Mouse (Mus musculus): ENCODE data around the gene Ift122. TPM values are rescaled to one million over a fixed set of nuclear protein-coding genes. Genes with fewer than 3 reads are reported as not detected.
A peak's percentile ranks its signal among the peaks of the same experiment; 100 is the strongest.

Gene Ift122
- polyA plus RNA-seq, 1 experiment: 4.6 TPM

DNA sequence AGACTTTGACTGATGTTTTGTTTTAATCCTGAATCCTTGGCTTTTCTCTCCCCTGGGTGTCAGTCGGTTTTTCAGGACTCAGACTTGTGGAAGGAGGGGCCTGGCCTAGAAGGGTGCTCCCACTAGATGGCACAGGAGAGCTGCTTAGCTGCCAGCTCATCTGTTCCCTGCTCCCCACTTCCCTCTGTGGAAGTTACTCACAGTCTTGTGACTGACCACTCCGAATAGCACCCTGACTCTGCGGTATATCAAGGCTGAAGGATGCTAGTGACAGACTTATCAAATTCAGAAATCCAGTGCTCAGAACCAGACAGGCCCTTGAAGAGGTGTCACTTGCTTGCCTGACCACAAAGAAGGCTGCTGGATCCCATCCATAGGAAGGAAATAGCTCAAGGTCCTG lies 47.8 kb downstream of the Ift122 start:
- Histone ChIP-seq H3K27me3 (ENCODE audit: control insufficient read depth, insufficient read depth, low read length) (no peaks in the 10 kb centered on the region), H3K4me1 (ENCODE audit: control insufficient read depth, insufficient read depth, insufficient read length) (peaks cover 2% of the 10 kb centered on the region; the same call in 1 of the 2 replicates), H3K36me3 (ENCODE audit: control insufficient read depth, insufficient read depth, low read length) (no peaks in the 10 kb centered on the region), H3K4me3 (ENCODE audit: extremely low read depth, insufficient read depth, insufficient read length) (no peak overlapping the region), H3K27ac (ENCODE audit: insufficient read depth, low read length) (no peak overlapping the region)
- TF ChIP-seq CTCF (IDR thresholded peaks at IDR 0.05; ENCODE audit: extremely low read depth, insufficient read depth, insufficient read length, insufficient replicate concordance) (peak; percentile 79; the same call in 1 of the 2 replicates), POLR2A (IDR thresholded peaks at IDR 0.05; ENCODE audit: low read depth, low read length) (no peak)
- peak in 1 of 2 experiments; percentile 55 for DNase-seq (ENCODE audit: low read depth in 1 of 2, low spot score in 2 of 2)
- WGBS: 12% methylated on average over 3 of the region's 3 CpGs

DNA sequence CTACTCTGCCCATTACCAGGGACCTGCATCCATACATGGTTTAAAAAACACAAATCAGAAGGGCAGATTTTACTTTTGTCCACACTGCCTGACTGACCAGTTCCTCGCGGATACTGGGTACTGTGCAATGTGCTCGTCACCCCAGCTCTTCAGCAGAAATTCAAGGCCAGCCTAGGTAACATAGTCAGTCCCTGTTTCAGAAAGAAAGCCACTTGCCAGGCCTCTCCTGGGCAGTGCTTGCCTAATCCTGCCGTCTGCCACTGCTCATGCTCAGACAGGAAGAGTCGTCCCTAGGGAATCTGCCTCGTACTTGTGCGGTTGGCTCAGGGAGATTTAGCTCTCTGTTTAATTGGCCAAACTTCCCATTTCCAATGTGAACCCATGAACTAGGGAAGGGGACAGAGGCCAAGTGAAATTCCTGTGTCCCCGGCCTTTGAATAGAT lies 48.2 kb downstream of the Ift122 start:
- Histone ChIP-seq H3K27me3 (ENCODE audit: control insufficient read depth, insufficient read depth, low read length) (no peaks in the 10 kb centered on the region), H3K4me3 (ENCODE audit: extremely low read depth, insufficient read depth, insufficient read length) (no peak overlapping the region), H3K4me1 (ENCODE audit: control insufficient read depth, insufficient read depth, insufficient read length) (peaks cover 4% of the 10 kb centered on the region; the same call in 1 of the 2 replicates), H3K36me3 (ENCODE audit: control insufficient read depth, insufficient read depth, low read length) (no peaks in the 10 kb centered on the region), H3K27ac (ENCODE audit: insufficient read depth, low read length) (0 out of 2 replicates have a peak overlapping the region, but pooled peaks have one; percentile 16)
- 68% methylated on average over 8 of the region's 8 CpGs for WGBS
- TF ChIP-seq POLR2A (IDR thresholded peaks at IDR 0.05; ENCODE audit: low read depth, low read length) (no peak), CTCF (IDR thresholded peaks at IDR 0.05; ENCODE audit: extremely low read depth, insufficient read depth, insufficient read length, insufficient replicate concordance) (no peak)
- no peak for DNase-seq (ENCODE audit: low read depth in 1 of 2, low spot score in 2 of 2)

DNA sequence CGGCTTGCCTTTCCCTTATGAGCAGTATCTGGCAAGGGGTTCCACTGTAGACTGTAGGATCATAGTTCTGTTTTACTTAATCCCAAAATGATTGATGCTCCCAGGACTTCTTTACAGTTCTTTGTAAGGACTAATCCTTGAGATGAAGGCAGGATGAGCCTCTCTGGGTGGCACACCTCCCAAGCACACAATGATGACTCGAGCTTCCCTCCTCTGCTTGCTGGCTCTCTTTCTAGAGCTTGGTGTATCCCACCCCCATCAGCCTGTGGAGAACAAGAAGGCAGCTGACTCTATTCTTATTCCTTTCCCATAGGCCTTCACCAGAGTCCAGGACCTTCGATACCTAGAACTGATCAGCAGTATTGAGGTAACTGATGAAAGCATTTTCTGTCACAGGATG lies 49.3 kb downstream of the Ift122 start:
- WGBS: 93% methylated on average over 3 of the region's 3 CpGs
- no peak overlapping the region for H3K4me3 ChIP-seq (ENCODE audit: extremely low read depth, insufficient read depth, insufficient read length)
- H3K4me1 ChIP-seq (ENCODE audit: control insufficient read depth, insufficient read depth, insufficient read length): peaks cover 12% of the 10 kb centered on the region; the same call in 1 of the 2 replicates
- no peaks in the 10 kb centered on the region for H3K36me3 ChIP-seq (ENCODE audit: control insufficient read depth, insufficient read depth, low read length)
- DNase-seq (ENCODE audit: low read depth in 1 of 2, low spot score in 2 of 2): no peak
- TF ChIP-seq POLR2A (IDR thresholded peaks at IDR 0.05; ENCODE audit: low read depth, low read length) (no peak), CTCF (IDR thresholded peaks at IDR 0.05; ENCODE audit: extremely low read depth, insufficient read depth, insufficient read length, insufficient replicate concordance) (no peak)
- no peak overlapping the region for H3K27ac ChIP-seq (ENCODE audit: insufficient read depth, low read length)
- no peaks in the 10 kb centered on the region for H3K27me3 ChIP-seq (ENCODE audit: control insufficient read depth, insufficient read depth, low read length)

DNA sequence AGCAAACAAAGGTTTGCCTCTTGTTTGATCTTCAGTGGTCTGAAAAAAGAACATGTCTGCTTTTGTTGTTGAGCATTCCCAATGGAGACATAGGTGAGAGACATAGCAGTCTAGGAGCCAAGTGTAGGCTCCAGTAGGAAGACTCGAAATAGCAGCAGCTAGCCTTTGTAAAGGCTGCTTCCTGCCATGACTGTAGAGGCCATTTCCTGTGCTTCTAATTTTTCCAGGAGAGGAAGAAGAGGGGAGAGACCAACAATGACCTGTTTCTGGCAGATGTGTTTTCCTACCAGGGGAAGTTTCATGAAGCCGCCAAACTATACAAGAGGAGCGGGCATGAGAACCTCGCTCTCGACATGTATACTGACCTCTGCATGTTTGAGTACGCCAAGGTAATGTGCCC lies 52.3 kb downstream of the Ift122 start:
- Histone ChIP-seq H3K36me3 (ENCODE audit: control insufficient read depth, insufficient read depth, low read length) (no peaks in the 10 kb centered on the region), H3K4me1 (ENCODE audit: control insufficient read depth, insufficient read depth, insufficient read length) (peaks cover 22% of the 10 kb centered on the region; the same call in 1 of the 2 replicates), H3K27ac (ENCODE audit: insufficient read depth, low read length) (no peak overlapping the region), H3K4me3 (ENCODE audit: extremely low read depth, insufficient read depth, insufficient read length) (no peak overlapping the region), H3K27me3 (ENCODE audit: control insufficient read depth, insufficient read depth, low read length) (no peaks in the 10 kb centered on the region)
- WGBS: 88% methylated on average over 6 of the region's 6 CpGs
- TF ChIP-seq POLR2A (IDR thresholded peaks at IDR 0.05; ENCODE audit: low read depth, low read length): no peak
- no peak for TF ChIP-seq CTCF (IDR thresholded peaks at IDR 0.05; ENCODE audit: extremely low read depth, insufficient read depth, insufficient read length, insufficient replicate concordance)
- no peak for DNase-seq (ENCODE audit: low read depth in 1 of 2, low spot score in 2 of 2)

DNA sequence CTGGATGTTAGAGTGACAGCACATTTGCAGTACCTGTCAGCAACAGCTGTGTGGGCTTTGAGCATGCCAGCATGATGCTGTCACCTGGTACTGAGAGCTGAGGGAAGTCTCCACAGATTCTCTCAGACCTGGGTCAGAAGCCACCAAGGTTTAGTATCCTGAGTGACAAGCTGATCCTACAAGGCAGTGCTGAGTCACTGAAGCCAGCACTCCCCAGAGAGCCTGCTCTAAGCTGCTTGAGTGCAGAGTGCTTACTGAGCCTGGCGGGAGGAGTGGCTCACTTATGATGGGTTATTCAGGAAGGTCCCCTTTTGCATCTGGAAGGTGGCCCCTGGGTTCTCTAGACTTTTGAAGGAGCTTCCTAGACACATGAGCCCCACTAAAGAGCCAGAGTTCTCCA lies 53.2 kb downstream of the Ift122 start:
- H3K27ac ChIP-seq (ENCODE audit: insufficient read depth, low read length): no peak overlapping the region
- DNase-seq (ENCODE audit: low read depth in 1 of 2, low spot score in 2 of 2): no peak
- H3K27me3 ChIP-seq (ENCODE audit: control insufficient read depth, insufficient read depth, low read length): no peaks in the 10 kb centered on the region
- H3K4me3 ChIP-seq (ENCODE audit: extremely low read depth, insufficient read depth, insufficient read length): no peak overlapping the region
- H3K36me3 ChIP-seq (ENCODE audit: control insufficient read depth, insufficient read depth, low read length): no peaks in the 10 kb centered on the region
- WGBS: 43% methylated on average over 1 of the region's 1 CpGs
- H3K4me1 ChIP-seq (ENCODE audit: control insufficient read depth, insufficient read depth, insufficient read length): peaks cover 26% of the 10 kb centered on the region; the same call in 1 of the 2 replicates
- TF ChIP-seq CTCF (IDR thresholded peaks at IDR 0.05; ENCODE audit: extremely low read depth, insufficient read depth, insufficient read length, insufficient replicate concordance) (no peak), POLR2A (IDR thresholded peaks at IDR 0.05; ENCODE audit: low read depth, low read length) (no peak)

DNA sequence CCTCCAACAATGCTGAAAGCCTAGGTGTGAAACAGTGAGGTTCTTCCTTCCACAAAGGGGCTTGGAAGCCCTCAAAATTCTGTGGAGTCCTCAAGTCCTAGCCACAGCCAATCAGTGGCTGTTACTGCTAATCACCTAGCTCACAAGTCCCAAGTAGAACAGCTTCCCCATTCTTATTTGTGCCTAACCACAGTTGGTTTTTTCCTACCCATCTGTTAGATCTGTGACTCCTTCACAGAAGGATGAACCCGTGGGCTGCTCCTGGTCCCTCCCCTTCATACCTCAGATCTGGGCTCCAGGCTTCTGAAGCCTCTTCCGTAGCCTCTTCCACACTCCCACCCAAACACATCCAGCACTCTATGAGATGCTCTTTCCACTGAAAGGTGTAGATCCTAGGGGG lies 53.6 kb downstream of the Ift122 start:
- H3K36me3 ChIP-seq (ENCODE audit: control insufficient read depth, insufficient read depth, low read length): no peaks in the 10 kb centered on the region
- 24% methylated on average over 2 of the region's 2 CpGs for WGBS
- 0 out of 2 replicates have a peak overlapping the region, but pooled peaks have one; percentile 28 for H3K27ac ChIP-seq (ENCODE audit: insufficient read depth, low read length)
- TF ChIP-seq CTCF (IDR thresholded peaks at IDR 0.05; ENCODE audit: extremely low read depth, insufficient read depth, insufficient read length, insufficient replicate concordance) (no peak), POLR2A (IDR thresholded peaks at IDR 0.05; ENCODE audit: low read depth, low read length) (no peak)
- peaks cover 26% of the 10 kb centered on the region; the same call in 1 of the 2 replicates for H3K4me1 ChIP-seq (ENCODE audit: control insufficient read depth, insufficient read depth, insufficient read length)
- no peak overlapping the region for H3K4me3 ChIP-seq (ENCODE audit: extremely low read depth, insufficient read depth, insufficient read length)
- H3K27me3 ChIP-seq (ENCODE audit: control insufficient read depth, insufficient read depth, low read length): no peaks in the 10 kb centered on the region
- DNase-seq (ENCODE audit: low read depth in 1 of 2, low spot score in 2 of 2): no peak

DNA sequence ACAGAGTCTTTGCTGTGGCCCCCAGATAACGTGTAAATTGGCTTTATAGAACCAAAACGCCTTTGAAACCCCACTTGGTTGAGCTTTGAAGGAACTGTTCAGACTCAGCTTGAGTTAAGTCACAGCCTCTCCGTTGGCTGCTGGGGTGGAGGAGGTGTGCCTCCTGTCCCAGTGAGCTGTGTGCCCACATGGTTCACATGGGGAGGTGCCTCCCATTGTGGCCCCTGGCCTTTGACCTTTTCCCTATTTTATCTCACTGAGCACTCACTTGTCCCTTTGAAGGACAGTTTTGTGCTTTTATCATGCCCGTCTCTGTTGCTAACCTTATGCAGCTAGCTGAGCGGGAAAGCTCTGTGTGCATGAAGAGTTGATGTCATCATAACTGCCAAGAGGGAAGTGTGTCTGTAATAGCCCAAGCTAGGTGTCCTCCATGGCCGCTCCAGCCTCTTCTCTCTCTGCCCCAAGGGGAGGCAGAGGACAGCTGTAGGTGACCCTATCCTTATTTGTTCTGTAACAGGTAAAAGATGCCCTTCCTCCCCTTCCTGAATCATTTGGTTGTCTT lies 55.2 kb downstream of the Ift122 start:
- H3K36me3 ChIP-seq (ENCODE audit: control insufficient read depth, insufficient read depth, low read length): no peaks in the 10 kb centered on the region
- peaks cover 26% of the 10 kb centered on the region; the same call in 1 of the 2 replicates for H3K4me1 ChIP-seq (ENCODE audit: control insufficient read depth, insufficient read depth, insufficient read length)
- peak overlapping the region; percentile 60 for H3K27ac ChIP-seq (ENCODE audit: insufficient read depth, low read length)
- 62% methylated on average over 6 of the region's 6 CpGs for WGBS
- no peak for DNase-seq (ENCODE audit: low read depth in 1 of 2, low spot score in 2 of 2)
- no peak overlapping the region for H3K4me3 ChIP-seq (ENCODE audit: extremely low read depth, insufficient read depth, insufficient read length)
- no peak for TF ChIP-seq POLR2A (IDR thresholded peaks at IDR 0.05; ENCODE audit: low read depth, low read length)
- no peak for TF ChIP-seq CTCF (IDR thresholded peaks at IDR 0.05; ENCODE audit: extremely low read depth, insufficient read depth, insufficient read length, insufficient replicate concordance)
- H3K27me3 ChIP-seq (ENCODE audit: control insufficient read depth, insufficient read depth, low read length): no peaks in the 10 kb centered on the region
